Mouse (Mus musculus) retina, postnatal 7 days (tissue): ENCODE measurements around the gene Map3k6.
A peak's percentile ranks its signal among the peaks of the same experiment; 100 is the strongest.

ENCODE experiments used
- DNase-seq: peaks from one replicate; pipeline ENCODE4 v3.0.0-alpha.2; 2012; ENCODE audit warnings: low read depth, low spot score

Map3k6 gene

GRCm38 (mm10) chr4:133282656-133283055 lies 42.0 kb downstream of the Map3k6 start:
- DNase-seq: no peak

- no peak for DNase-seq
Measured at GRCm38 (mm10) chr4:133285299-133285698, 44.7 kb downstream of the Map3k6 start.

GRCm38 (mm10) chr4:133285950-133286349 lies 45.3 kb downstream of the Map3k6 start:
- DNase-seq: no peak

- no peak for DNase-seq
Measured at GRCm38 (mm10) chr4:133286476-133287077, 46.0 kb downstream of the Map3k6 start.

GRCm38 (mm10) chr4:133291255-133291654 lies 50.6 kb downstream of the Map3k6 start:
- DNase-seq: no peak

- DNase-seq: no peak
Measured at GRCm38 (mm10) chr4:133292405-133292804, 51.8 kb downstream of the Map3k6 start.

- no peak for DNase-seq
Measured at GRCm38 (mm10) chr4:133292901-133293843, 52.6 kb downstream of the Map3k6 start.

GRCm38 (mm10) chr4:133294084-133294483 lies 53.5 kb downstream of the Map3k6 start:
- DNase-seq: no peak

- no peak for DNase-seq
Measured at GRCm38 (mm10) chr4:133297360-133297759, 56.7 kb downstream of the Map3k6 start.

GRCm38 (mm10) chr4:133297801-133298238 lies 57.2 kb downstream of the Map3k6 start:
- DNase-seq: peak; percentile 79

GRCm38 (mm10) chr4:133298516-133299365 lies 58.1 kb downstream of the Map3k6 start:
- no peak for DNase-seq

- DNase-seq: no peak
Measured at GRCm38 (mm10) chr4:133299701-133300100, 59.1 kb downstream of the Map3k6 start.

- DNase-seq: no peak
Measured at GRCm38 (mm10) chr4:133300421-133300820, 59.8 kb downstream of the Map3k6 start.

- DNase-seq: peak; percentile 60
Measured at GRCm38 (mm10) chr4:133301802-133302201, 61.2 kb downstream of the Map3k6 start.
